In genomic region chr16:16213079-16213760, GRCm38 (mm10) we compare ENCODE assay signal across 8 mouse cellular contexts. TPM values are rescaled to one million over a fixed set of nuclear protein-coding genes. Genes with fewer than 3 reads are reported as not detected.
DNase-seq lines count a peak whose midpoint lies in the region; ATAC-seq lines count a peak whose summit lies in the region.

Gene Pkp2, plus strand, starts transcription at chr16:16213318.

- peak within 1 kb of the TSS; percentile 83 for H3K4me2 ChIP-seq in intestine, embryonic 16.5 days (ENCODE audit: low read depth, low read length)
- peak within 1 kb of the TSS; percentile 99 for H3K4me2 ChIP-seq in limb, embryonic 12.5 days
- peak within 1 kb of the TSS; percentile 99 for H3K4me2 ChIP-seq in midbrain, embryonic 13.5 days (replicated peaks)
- H3K4me2 ChIP-seq in stomach, embryonic 14.5 days (replicated peaks; ENCODE audit: low read depth, low read length), result peak within 1 kb of the TSS; percentile 90

- no peaks in the 10 kb centered on the region for H3K9me3 ChIP-seq in intestine, embryonic 16.5 days (ENCODE audit: control insufficient read depth, low read length)
- H3K9me3 ChIP-seq in limb, embryonic 12.5 days, result no peaks in the 10 kb centered on the region
- no peaks in the 10 kb centered on the region for H3K9me3 ChIP-seq in midbrain, embryonic 13.5 days
- H3K9me3 ChIP-seq in stomach, embryonic 14.5 days (ENCODE audit: control insufficient read depth, low read depth, low read length), result no peaks in the 10 kb centered on the region

- no peaks in the 10 kb centered on the region for H3K36me3 ChIP-seq in intestine, embryonic 16.5 days (ENCODE audit: control insufficient read depth, insufficient read depth, low read length)
- H3K36me3 ChIP-seq in limb, embryonic 12.5 days, result no peaks in the 10 kb centered on the region
- H3K36me3 ChIP-seq in midbrain, embryonic 13.5 days, result no peaks in the 10 kb centered on the region
- no peaks in the 10 kb centered on the region for H3K36me3 ChIP-seq in stomach, embryonic 14.5 days (ENCODE audit: control insufficient read depth, insufficient read depth, low read length)

- H3K4me3 ChIP-seq in intestine, embryonic 16.5 days (ENCODE audit: low read length), result peak within 1 kb of the TSS; percentile 74
- H3K4me3 ChIP-seq in limb, embryonic 12.5 days (replicated peaks), result peak within 1 kb of the TSS; percentile 64
- H3K4me3 ChIP-seq in midbrain, embryonic 13.5 days (replicated peaks), result peak within 1 kb of the TSS; percentile 74
- H3K4me3 ChIP-seq in stomach, embryonic 14.5 days (ENCODE audit: low read depth, low read length), result peak within 1 kb of the TSS; percentile 60

- under 1% methylated on average over 58 of the region's 59 CpGs for WGBS in intestine, embryonic 16.5 days
- WGBS in limb, embryonic 12.5 days, result under 1% methylated on average over 58 of the region's 59 CpGs
- under 1% methylated on average over 59 of the region's 59 CpGs for WGBS in midbrain, embryonic 13.5 days
- under 1% methylated on average over 55 of the region's 59 CpGs for WGBS in stomach, embryonic 14.5 days

- H3K27ac ChIP-seq in intestine, embryonic 16.5 days (ENCODE audit: low read length), result peak within 1 kb of the TSS; percentile 83
- no peak within 1 kb of the TSS for H3K27ac ChIP-seq in limb, embryonic 12.5 days
- no peak within 1 kb of the TSS for H3K27ac ChIP-seq in midbrain, embryonic 13.5 days
- H3K27ac ChIP-seq in stomach, embryonic 14.5 days (ENCODE audit: low read length), result no peak within 1 kb of the TSS; the same call in 1 of the 2 replicates

- H3K4me1 ChIP-seq in intestine, embryonic 16.5 days (ENCODE audit: control insufficient read depth, insufficient read depth, low read length), result 0 out of 2 replicates have a peak, but pooled peaks cover 5% of the 10 kb centered on the region
- H3K4me1 ChIP-seq in limb, embryonic 12.5 days (replicated peaks), result peaks cover 19% of the 10 kb centered on the region
- H3K4me1 ChIP-seq in midbrain, embryonic 13.5 days (replicated peaks), result peaks cover 7% of the 10 kb centered on the region; the same call in 1 of the 2 replicates
- peaks cover 7% of the 10 kb centered on the region; the same call in 1 of the 2 replicates for H3K4me1 ChIP-seq in stomach, embryonic 14.5 days (ENCODE audit: control insufficient read depth, insufficient read depth, low read length)

- DNase-seq in urinary bladder, adult 18-20 months (ENCODE audit: low spot score in 2 of 2), result peak; percentile 22 to 50
- no peak for DNase-seq in urinary bladder, postnatal 10 days (ENCODE audit: low spot score)
- DNase-seq in embryo, embryonic 10 days (ENCODE audit: low spot score), result peak; percentile 93

- ATAC-seq in granulocyte monocyte progenitor cell, adult 5-6 weeks (replicated peaks; ENCODE audit: poor library complexity, severe bottlenecking), result peak; percentile 91
- peak; percentile 97 for ATAC-seq in intestine, embryonic 16.5 days
- ATAC-seq in limb, embryonic 12.5 days (ENCODE audit: insufficient number of reproducible peaks, insufficient read depth, low FRiP score, low TSS enrichment, low read depth), result peak; percentile 85
- peak; percentile 97 for ATAC-seq in midbrain, embryonic 13.5 days
- peak; percentile 96 for ATAC-seq in stomach, embryonic 14.5 days (ENCODE audit: insufficient number of reproducible peaks, insufficient read depth, low FRiP score, low read depth)

- peak within 1 kb of the TSS; percentile 80 for H3K9ac ChIP-seq in intestine, embryonic 16.5 days (ENCODE audit: low read depth, low read length)
- peak within 1 kb of the TSS; percentile 51 for H3K9ac ChIP-seq in limb, embryonic 12.5 days (replicated peaks)
- peak within 1 kb of the TSS; percentile 69 for H3K9ac ChIP-seq in midbrain, embryonic 13.5 days (replicated peaks)
- peak within 1 kb of the TSS; percentile 38 for H3K9ac ChIP-seq in stomach, embryonic 14.5 days (replicated peaks; ENCODE audit: low read depth, low read length)

- H3K27me3 ChIP-seq in intestine, embryonic 16.5 days (replicated peaks; ENCODE audit: control insufficient read depth, insufficient read depth, low read length), result peaks cover 3% of the 10 kb centered on the region; the same call in 1 of the 2 replicates
- H3K27me3 ChIP-seq in limb, embryonic 12.5 days, result peaks cover 46% of the 10 kb centered on the region
- H3K27me3 ChIP-seq in midbrain, embryonic 13.5 days, result peaks cover 36% of the 10 kb centered on the region
- H3K27me3 ChIP-seq in stomach, embryonic 14.5 days (ENCODE audit: control insufficient read depth, insufficient read depth, low read length), result peaks cover 20% of the 10 kb centered on the region; the same call in 1 of the 2 replicates

RNA-seq across cellular contexts. Expression of gene Pkp2, which starts in this region (rescaled TPM):
- not detected in 2 replicates for total RNA-seq in granulocyte monocyte progenitor cell, adult 5-6 weeks (2014; fragmentation: Nextera tagmentation)
- 0.13 TPM in 1 of 2 replicates, not detected in the other for total RNA-seq in granulocyte monocyte progenitor cell, adult 5-6 weeks (2017)
- 26.6 and 29.3 TPM in 2 replicates for polyA plus RNA-seq in intestine, embryonic 16.5 days (2015; fragmentation: Nextera tagmentation; extraction: Ambion mirVana)
- polyA plus RNA-seq in limb, embryonic 12.5 days (2016; fragmentation: Nextera tagmentation; extraction: Ambion mirVana), result 1.4 and 1.5 TPM in 2 replicates
- polyA plus RNA-seq in midbrain, embryonic 13.5 days (2015; fragmentation: Nextera tagmentation; extraction: Ambion mirVana), result 1.00 and 1.1 TPM in 2 replicates
- 9.9 and 13.5 TPM in 2 replicates for polyA plus RNA-seq in stomach, embryonic 14.5 days (2014; fragmentation: Nextera tagmentation; extraction: Ambion mirVana)

Comparison
In these comparisons a context has a peak if more than half of its experiments do, and no peak if none do; other contexts are left out.
1. Peak in ATAC-seq in granulocyte monocyte progenitor cell, adult 5-6 weeks; RNA of the gene not detected or under 1 TPM.